Mouse (Mus musculus) midbrain, embryonic 14.5 days (tissue): ENCODE results near the gene Cst8. TPM values are rescaled to one million over a fixed set of nuclear protein-coding genes. Genes with fewer than 3 reads are reported as not detected.

ENCODE experiments used
- polyA plus RNA-seq: library from polyadenylated mRNA; unstranded; fragments of >200 nt; fragmentation: Nextera tagmentation; extraction: Ambion mirVana; gene quantifications from 2 replicates; pipeline ENCODE4 v1.2.1, GENCODE M21; 2014

Gene Cst8
- polyA plus RNA-seq, 1 experiment from 2014 or later = not detected

Other genes starting within 250 kb of the Cst8 start
- 48.1 and 54.6 TPM in 2 replicates for gene Nxt1, start 126.2 kb upstream of the Cst8 start, polyA plus RNA-seq
- 12.5 and 16.7 TPM in 2 replicates for gene Gzf1, start 117.8 kb upstream of the Cst8 start, polyA plus RNA-seq
- gene Napb, start 66.3 kb upstream of the Cst8 start, polyA plus RNA-seq = 59.9 and 78.1 TPM in 2 replicates
- not detected in 2 replicates for gene Cstl1, start 48.4 kb upstream of the Cst8 start, polyA plus RNA-seq
- gene Cst11, start 27.3 kb upstream of the Cst8 start, polyA plus RNA-seq = not detected in 2 replicates
- not detected in 2 replicates for gene 8030411F24Rik, start 16.8 kb upstream of the Cst8 start, polyA plus RNA-seq
- not detected in 2 replicates for gene Cst12, start 9.4 kb upstream of the Cst8 start, polyA plus RNA-seq
- gene Cst13, start 21.3 kb downstream of the Cst8 start, polyA plus RNA-seq = not detected in 2 replicates
- gene Cst9, start 36.4 kb downstream of the Cst8 start, polyA plus RNA-seq = not detected in 2 replicates
- not detected in 2 replicates for gene 9230104L09Rik, start 66.3 kb downstream of the Cst8 start, polyA plus RNA-seq
- gene Cst3, start 76.9 kb downstream of the Cst8 start, polyA plus RNA-seq = 525 and 594 TPM in 2 replicates
- gene Gm1330, start 204.5 kb downstream of the Cst8 start, polyA plus RNA-seq = not detected in 2 replicates
- not detected in 2 replicates for gene Gm10750, start 218.5 kb downstream of the Cst8 start, polyA plus RNA-seq